ENCODE assay signal across 13 mouse cellular contexts in the genomic region with DNA sequence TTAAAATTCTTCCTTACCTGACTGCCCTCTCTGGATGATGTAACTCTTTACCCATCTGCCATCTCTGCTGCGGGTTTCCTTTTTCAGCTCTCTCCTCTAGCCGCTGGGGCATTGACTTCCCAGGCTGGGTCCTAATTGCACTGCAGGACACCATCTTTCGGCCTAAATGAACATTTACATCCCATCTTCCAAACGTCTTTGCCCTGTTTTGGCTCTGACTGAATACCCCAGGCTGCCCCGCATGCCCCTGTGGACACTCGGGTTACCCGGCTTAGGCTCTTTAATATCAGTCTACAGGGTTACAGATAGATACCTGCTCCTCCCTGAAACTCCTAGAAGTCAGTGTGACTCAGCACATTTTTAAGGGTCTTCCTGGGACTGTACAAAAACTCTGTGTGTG.
DNase-seq lines count a peak whose midpoint lies in the region; ATAC-seq and TF ChIP-seq lines count a peak whose summit lies in the region.
"Had no signal": no experiment of that assay in that cellular context is flagged by ENCODE, and none has a peak within 500 bp of the region (broad histone marks: within the 10 kb centered on the region; RNA-seq: fewer than 3 reads in every experiment).

No protein-coding gene starts in this region.

- no peaks in the 10 kb centered on the region for H3K27me3 ChIP-seq in hindbrain, embryonic 11.5 days (ENCODE audit: control insufficient read depth, insufficient read depth, low read length)
- H3K27me3 ChIP-seq in hindbrain, embryonic 14.5 days (ENCODE audit: control insufficient read depth, insufficient read depth, low read length), result no peaks in the 10 kb centered on the region
- H3K27me3 ChIP-seq in E14TG2a.4 (ENCODE audit: insufficient read depth, low read length), result no peaks in the 10 kb centered on the region
- H3K27me3 ChIP-seq in limb, embryonic 10.5 days (ENCODE audit: low read depth, poor library complexity, severe bottlenecking), result peaks cover 19% of the 10 kb centered on the region
- H3K27me3 ChIP-seq: intestine, embryonic 15.5 days had no signal

- no peak for TF ChIP-seq CTCF in E14TG2a.4 (conservative IDR thresholded peaks at IDR 0.05; ENCODE audit: low read length)

- H3K36me3 ChIP-seq in hindbrain, embryonic 11.5 days (ENCODE audit: control insufficient read depth, insufficient read depth, low read length), result no peaks in the 10 kb centered on the region
- H3K36me3 ChIP-seq in hindbrain, embryonic 14.5 days (replicated peaks; ENCODE audit: control insufficient read depth, insufficient read depth), result no peaks in the 10 kb centered on the region
- H3K36me3 ChIP-seq in E14TG2a.4 (ENCODE audit: insufficient read depth, low read length), result no peaks in the 10 kb centered on the region
- no peaks in the 10 kb centered on the region for H3K36me3 ChIP-seq in limb, embryonic 10.5 days
- H3K36me3 ChIP-seq: intestine, embryonic 15.5 days had no signal

- ATAC-seq in hindbrain, embryonic 11.5 days (ENCODE audit: low FRiP score), result no peak
- ATAC-seq in hindbrain, embryonic 14.5 days (ENCODE audit: low FRiP score), result no peak
- ATAC-seq: intestine, embryonic 15.5 days had no signal

- H3K4me1 ChIP-seq in hindbrain, embryonic 11.5 days (replicated peaks; ENCODE audit: control insufficient read depth, insufficient read depth, low read length), result peaks cover 19% of the 10 kb centered on the region
- peaks cover 44% of the 10 kb centered on the region for H3K4me1 ChIP-seq in hindbrain, embryonic 14.5 days (replicated peaks; ENCODE audit: control insufficient read depth, insufficient read depth, low read length)
- H3K4me1 ChIP-seq in E14TG2a.4 (replicated peaks; ENCODE audit: low read depth, low read length), result peaks cover 98% of the 10 kb centered on the region
- peaks cover 46% of the 10 kb centered on the region for H3K4me1 ChIP-seq in limb, embryonic 10.5 days

- no peak overlapping the region for H3K4me2 ChIP-seq in hindbrain, embryonic 11.5 days (replicated peaks; ENCODE audit: low read depth, low read length)
- H3K4me2 ChIP-seq in hindbrain, embryonic 14.5 days (replicated peaks), result no peak overlapping the region

- DNase-seq in hindbrain, embryonic 11.5 days (ENCODE audit: low spot score), result no peak
- DNase-seq in hindbrain, embryonic 14.5 days (ENCODE audit: low spot score), result no peak
- DNase-seq in ES-CJ7 (ENCODE audit: low read depth, low spot score), result peak; percentile 42
- DNase-seq in limb, embryonic 10.5 days (ENCODE audit: low spot score), result no peak
- DNase-seq in gastrocnemius, postnatal 10 days, result no peak
- DNase-seq in thymus, postnatal 14 days, result no peak
- DNase-seq: cerebellum, adult 11 months; cerebellum, postnatal 14 days; gastrocnemius, postnatal 14 days; left cerebral cortex, postnatal 4 days; lung, adult 2 months had no signal

- H3K9ac ChIP-seq in hindbrain, embryonic 11.5 days (ENCODE audit: low read depth, low read length), result no peak overlapping the region
- no peak overlapping the region for H3K9ac ChIP-seq in hindbrain, embryonic 14.5 days
- H3K9ac ChIP-seq: intestine, embryonic 15.5 days had no signal

- H3K27ac ChIP-seq in hindbrain, embryonic 11.5 days (ENCODE audit: low read depth, low read length), result peak overlapping the region; percentile 93; the same call in 1 of the 2 replicates
- H3K27ac ChIP-seq in hindbrain, embryonic 14.5 days, result no peak overlapping the region
- H3K27ac ChIP-seq in limb, embryonic 10.5 days, result 0 out of 2 replicates have a peak overlapping the region, but pooled peaks have one; percentile 89
- H3K27ac ChIP-seq: intestine, embryonic 15.5 days had no signal

- no peak overlapping the region for H3K4me3 ChIP-seq in hindbrain, embryonic 11.5 days (ENCODE audit: low read depth, low read length)
- H3K4me3 ChIP-seq in hindbrain, embryonic 14.5 days (replicated peaks; ENCODE audit: low read length), result no peak overlapping the region
- H3K4me3 ChIP-seq in E14TG2a.4 (replicated peaks; ENCODE audit: low read length), result peak overlapping the region; percentile 59
- no peak overlapping the region for H3K4me3 ChIP-seq in limb, embryonic 10.5 days
- H3K4me3 ChIP-seq: intestine, embryonic 15.5 days had no signal

- H3K9me3 ChIP-seq in hindbrain, embryonic 11.5 days (ENCODE audit: control insufficient read depth, low read length), result no peaks in the 10 kb centered on the region
- H3K9me3 ChIP-seq in hindbrain, embryonic 14.5 days (ENCODE audit: control insufficient read depth, low read length), result no peaks in the 10 kb centered on the region
- no peaks in the 10 kb centered on the region for H3K9me3 ChIP-seq in E14TG2a.4 (ENCODE audit: low read length)
- H3K9me3 ChIP-seq in limb, embryonic 10.5 days (replicated peaks), result no peaks in the 10 kb centered on the region
- H3K9me3 ChIP-seq: intestine, embryonic 15.5 days had no signal

- 31% methylated on average over 7 of the region's 7 CpGs for WGBS in hindbrain, embryonic 11.5 days
- WGBS in hindbrain, embryonic 14.5 days, result 42% methylated on average over 7 of the region's 7 CpGs
- WGBS in limb, embryonic 10.5 days, result 53% methylated on average over 7 of the region's 7 CpGs
